Mouse (Mus musculus) olfactory bulb, adult 2 months (tissue): ENCODE measurements at regions not wholly inside any gene's neighbourhood (a gene's known extent, or its start where the extent isn't known, plus 50 kb on each side); places are given as distances from the start of the nearest gene placed in this dataset.

Experiments
- H3K27ac ChIP-seq: fragments of 200-500 bp; 2 replicates; pipeline ENCODE4 v1.5.1; 2012; ENCODE audit warnings: low read depth, low read length; ENCODE audit not compliant: insufficient read depth
- H3K4me1 ChIP-seq: fragments of 200-500 bp; 2 replicates; pipeline ENCODE4 v1.6.1; 2012; ENCODE audit warnings: low read length; ENCODE audit not compliant: control insufficient read depth, insufficient read depth
- H3K4me3 ChIP-seq: fragments of 200-500 bp; 2 replicates; pipeline ENCODE4 v1.5.1; 2012; ENCODE audit warnings: mild to moderate bottlenecking, low read depth, low read length, moderate library complexity; ENCODE audit not compliant: insufficient read depth
- CTCF ChIP-seq: fragments of 200-500 bp; IDR thresholded peaks from 2 replicates; pipeline ENCODE4 v1.5.1; 2012; ENCODE audit warnings: low read depth, mild to moderate bottlenecking, low read length, moderate library complexity; ENCODE audit not compliant: insufficient read depth
- POLR2A ChIP-seq: fragments of 200-500 bp; IDR thresholded peaks from 2 replicates; pipeline ENCODE4 v1.6.1; 2012; ENCODE audit warnings: mild to moderate bottlenecking, low read depth, low read length, moderate library complexity; ENCODE audit not compliant: insufficient read depth
- WGBS: fragments of 180-500 bp; shearing (Covaris S2); methylation state at CpG from one replicate; pipeline ENCODE4 v1.1.7; 2018; 5-methylcytosine and 5-hydroxymethylcytosine counted together

DNA sequence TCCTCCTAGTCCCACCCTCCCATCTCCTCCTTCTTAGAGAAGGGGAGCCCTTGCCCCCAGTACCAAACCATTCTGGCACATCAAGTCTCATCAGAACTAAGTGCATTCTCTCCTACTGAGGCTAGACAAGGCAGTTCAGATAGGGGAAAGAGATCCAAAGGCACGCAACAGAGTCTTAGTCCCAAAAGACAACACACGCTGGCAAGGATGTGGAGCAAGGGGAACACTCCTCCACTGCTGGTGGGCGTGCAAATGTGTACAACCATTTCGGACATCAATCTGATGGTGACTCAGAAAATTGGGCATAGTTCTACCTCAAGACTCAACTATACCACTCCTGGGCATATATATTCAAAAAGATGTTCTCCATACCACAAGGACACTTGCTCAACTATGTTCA is 506.7 kb upstream of the Mgmt start:
- H3K4me3 ChIP-seq, result no peak overlapping the region
- no peaks in the 10 kb centered on the region for H3K4me1 ChIP-seq
- TF ChIP-seq CTCF, result no peak
- no peak for TF ChIP-seq POLR2A
- 96% methylated on average over 4 of the region's 4 CpGs for WGBS
- no peak overlapping the region for H3K27ac ChIP-seq

DNA sequence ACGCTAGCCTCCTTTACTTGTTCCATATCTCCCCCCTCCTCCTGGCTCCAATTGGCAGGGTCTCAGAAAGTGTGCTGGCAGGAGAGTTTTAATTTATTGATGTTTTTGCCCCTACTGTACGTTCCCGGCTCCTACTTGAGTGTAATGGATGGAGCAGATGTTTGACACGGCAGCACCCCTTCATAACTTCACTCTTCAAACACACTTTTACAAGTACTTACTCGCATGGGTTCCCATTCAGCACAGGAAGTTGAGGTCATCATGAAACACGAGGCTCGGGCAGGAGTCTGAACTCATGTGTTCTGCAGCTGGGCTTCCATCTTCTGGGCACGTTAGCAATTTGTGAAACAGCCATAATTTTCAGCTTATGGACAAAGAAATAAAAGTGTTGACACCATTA is 504.3 kb upstream of the Mgmt start:
- Histone ChIP-seq H3K4me3 (no peak overlapping the region), H3K27ac (no peak overlapping the region), H3K4me1 (no peaks in the 10 kb centered on the region)
- 64% methylated on average over 8 of the region's 8 CpGs for WGBS
- TF ChIP-seq CTCF, result no peak
- no peak for TF ChIP-seq POLR2A

DNA sequence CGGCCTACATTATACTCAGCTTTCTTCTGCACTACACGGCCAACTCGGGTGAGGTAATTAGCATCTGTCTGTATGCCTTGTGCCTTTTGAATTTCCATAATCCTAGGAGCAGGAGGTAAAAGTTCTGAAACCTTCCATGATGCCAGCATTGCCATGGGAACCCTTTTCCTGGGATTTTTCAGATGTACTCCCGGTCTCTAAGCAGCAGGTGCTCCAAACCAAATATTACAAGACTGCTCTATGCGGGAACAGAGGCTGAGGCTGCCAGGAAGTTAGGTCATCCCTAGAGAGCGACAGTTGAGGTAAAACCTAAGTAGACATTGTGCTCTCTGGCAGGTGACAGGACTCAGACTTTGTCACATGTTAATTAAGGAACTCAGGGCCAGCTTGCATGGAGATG is 501.0 kb upstream of the Mgmt start:
- WGBS, result 65% methylated on average over 6 of the region's 6 CpGs
- H3K27ac ChIP-seq, result no peak overlapping the region
- no peak overlapping the region for H3K4me3 ChIP-seq
- no peak for TF ChIP-seq CTCF
- TF ChIP-seq POLR2A, result no peak
- H3K4me1 ChIP-seq, result no peaks in the 10 kb centered on the region

DNA sequence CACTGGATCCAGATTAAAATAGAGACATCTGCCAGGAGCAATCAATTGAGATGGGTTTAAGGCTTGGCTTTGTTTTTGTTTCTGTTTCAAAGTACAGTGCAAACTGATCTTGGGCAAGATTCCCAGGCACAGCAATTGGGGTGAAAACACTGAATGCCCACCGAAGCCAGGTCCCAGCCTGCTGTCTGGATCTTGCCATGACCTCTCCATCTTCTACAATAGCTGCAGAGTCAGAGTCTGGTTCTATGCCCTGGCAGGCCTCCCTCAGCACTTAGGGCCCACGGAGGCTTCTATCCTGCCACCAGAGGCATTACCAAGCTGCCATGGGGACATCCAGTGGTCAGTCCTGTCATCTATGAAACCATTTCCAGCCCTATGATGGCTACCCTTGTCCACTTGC is 498.6 kb upstream of the Mgmt start:
- Histone ChIP-seq H3K4me3 (no peak overlapping the region), H3K27ac (no peak overlapping the region), H3K4me1 (no peaks in the 10 kb centered on the region)
- TF ChIP-seq POLR2A (no peak), CTCF (no peak)
- 27% methylated on average over 2 of the region's 2 CpGs for WGBS

DNA sequence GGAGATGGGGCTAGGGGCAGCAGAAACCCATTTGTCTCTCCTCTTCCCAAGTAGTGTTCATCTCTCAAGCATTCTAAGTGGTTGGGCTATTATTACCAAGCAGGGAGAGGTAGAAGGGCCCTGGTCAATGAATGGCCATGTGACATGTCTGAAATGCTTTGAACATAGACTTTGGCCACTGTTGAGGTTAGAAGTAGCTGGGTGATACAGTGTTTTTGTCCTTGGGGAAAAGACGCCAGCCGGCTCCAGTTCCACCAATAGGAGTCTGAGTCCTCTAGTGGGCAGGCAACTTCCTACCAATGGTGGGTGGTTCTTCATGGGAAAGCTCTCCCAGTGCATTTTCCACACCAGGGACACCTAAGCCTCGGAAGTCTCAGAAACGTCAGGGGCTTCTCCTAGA is 497.3 kb upstream of the Mgmt start:
- Histone ChIP-seq H3K27ac (no peak overlapping the region), H3K4me1 (no peaks in the 10 kb centered on the region), H3K4me3 (no peak overlapping the region)
- TF ChIP-seq CTCF (no peak), POLR2A (no peak)
- 94% methylated on average over 4 of the region's 4 CpGs for WGBS

DNA sequence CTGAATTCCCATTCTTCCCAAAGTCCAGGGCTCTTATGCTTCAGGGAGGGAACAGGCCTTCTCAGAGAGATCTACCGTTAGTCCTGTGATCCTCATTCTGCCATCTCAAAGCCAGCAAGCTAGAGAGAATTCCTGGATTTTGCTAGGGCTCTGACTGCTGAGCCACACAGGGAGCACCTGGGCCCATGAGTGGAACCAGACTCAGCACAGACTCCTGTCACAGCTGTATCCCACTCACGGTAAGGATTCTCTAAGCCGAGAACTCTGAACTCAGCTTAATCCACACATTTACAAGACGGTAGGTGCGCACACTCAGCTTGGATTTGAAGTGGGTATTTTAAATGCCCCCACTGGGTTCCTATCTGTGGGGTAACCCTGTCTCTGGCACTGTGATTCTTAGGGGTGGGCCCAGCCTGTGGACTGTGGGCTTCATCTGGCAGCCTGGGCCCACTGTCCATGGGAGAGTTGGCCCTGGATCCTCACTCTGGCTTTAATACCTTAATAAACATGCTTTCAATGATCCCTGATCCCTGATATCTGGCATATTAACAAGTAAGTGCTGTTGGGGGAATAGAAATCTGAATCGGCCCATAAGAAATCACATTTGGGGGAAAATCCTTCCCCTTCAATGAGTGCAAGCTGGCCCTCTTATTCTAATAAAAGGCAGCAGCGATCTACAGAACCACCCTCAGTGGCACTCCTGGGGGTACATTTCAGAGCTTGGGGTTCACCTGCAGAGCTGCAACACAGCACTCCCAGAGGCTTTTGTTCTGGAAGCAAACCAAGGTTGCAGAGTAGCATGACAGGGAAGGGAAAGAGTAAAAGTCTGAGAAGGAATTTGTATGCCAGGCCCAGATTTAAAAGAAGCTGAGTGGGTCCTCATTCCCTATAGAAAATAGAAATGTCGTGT is 491.5 kb upstream of the Mgmt start:
- Histone ChIP-seq H3K4me3 (no peak overlapping the region), H3K4me1 (no peaks in the 10 kb centered on the region), H3K27ac (no peak overlapping the region)
- 94% methylated on average over 8 of the region's 8 CpGs for WGBS
- TF ChIP-seq POLR2A (no peak), CTCF (no peak)

DNA sequence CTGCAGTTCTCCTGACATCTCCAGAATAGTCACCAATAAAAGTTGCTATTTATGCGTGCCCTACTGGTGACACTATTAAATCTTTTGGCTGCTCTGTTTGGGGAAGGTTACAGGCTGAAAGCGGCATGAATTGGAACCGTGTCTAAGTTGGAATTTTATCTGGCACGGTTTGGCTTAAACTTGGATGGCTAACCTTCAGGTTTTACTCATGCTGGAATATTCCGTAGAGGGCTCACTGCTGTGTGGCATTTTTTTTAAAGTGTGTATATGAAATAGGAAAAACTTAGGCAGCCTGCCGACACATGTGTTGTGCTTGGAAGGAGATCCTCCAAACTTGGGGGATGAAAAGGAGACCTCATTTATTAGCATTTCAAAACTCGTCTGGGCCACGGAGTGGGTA is 489.0 kb upstream of the Mgmt start:
- 54% methylated on average over 8 of the region's 8 CpGs for WGBS
- no peak overlapping the region for H3K4me3 ChIP-seq
- no peak overlapping the region for H3K27ac ChIP-seq
- H3K4me1 ChIP-seq, result no peaks in the 10 kb centered on the region
- TF ChIP-seq CTCF, result no peak

DNA sequence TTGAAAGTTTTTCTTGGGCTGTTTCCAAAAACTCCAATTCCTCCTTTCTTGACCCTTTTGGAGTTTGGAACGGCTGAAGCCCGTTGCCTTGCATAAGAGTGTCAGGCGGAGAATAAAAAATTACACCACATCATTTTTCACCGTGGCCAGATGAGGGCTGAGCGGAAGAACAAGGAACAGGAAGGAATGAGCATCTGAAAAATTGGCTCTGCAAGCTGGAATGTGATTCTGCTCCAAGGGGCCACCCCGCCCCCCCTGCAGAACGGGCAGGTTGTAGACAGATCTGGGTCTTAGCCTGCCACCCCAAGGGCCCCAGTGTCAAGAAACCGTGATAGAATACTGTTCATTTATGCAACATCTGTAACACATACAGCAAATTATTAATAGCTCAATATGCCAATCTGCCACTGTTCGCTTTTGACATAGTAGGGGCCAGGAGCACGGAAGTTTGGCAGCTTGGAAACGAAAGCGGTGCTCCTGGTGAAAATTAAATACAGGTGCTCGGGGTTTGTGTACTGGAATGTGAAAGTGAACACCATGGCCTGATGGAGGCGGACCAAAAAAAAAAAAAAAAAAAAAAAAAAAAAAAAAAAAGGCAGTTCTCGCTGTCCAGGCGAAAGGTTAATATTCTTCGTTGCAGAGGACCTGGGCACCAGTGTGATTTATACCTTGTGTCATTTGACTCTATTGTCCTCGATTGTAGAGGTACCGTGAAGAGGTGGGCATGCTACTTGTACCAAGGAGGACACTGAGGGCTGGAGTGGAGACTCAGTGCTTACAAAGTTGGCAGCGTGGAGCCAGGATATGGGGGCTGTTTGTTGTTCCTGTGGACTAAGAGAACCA is 487.9 kb upstream of the Mgmt start:
- no peak overlapping the region for H3K27ac ChIP-seq
- TF ChIP-seq POLR2A, result no peak
- TF ChIP-seq CTCF, result no peak
- H3K4me1 ChIP-seq, result no peaks in the 10 kb centered on the region
- WGBS, result 68% methylated on average over 20 of the region's 20 CpGs
- no peak overlapping the region for H3K4me3 ChIP-seq

DNA sequence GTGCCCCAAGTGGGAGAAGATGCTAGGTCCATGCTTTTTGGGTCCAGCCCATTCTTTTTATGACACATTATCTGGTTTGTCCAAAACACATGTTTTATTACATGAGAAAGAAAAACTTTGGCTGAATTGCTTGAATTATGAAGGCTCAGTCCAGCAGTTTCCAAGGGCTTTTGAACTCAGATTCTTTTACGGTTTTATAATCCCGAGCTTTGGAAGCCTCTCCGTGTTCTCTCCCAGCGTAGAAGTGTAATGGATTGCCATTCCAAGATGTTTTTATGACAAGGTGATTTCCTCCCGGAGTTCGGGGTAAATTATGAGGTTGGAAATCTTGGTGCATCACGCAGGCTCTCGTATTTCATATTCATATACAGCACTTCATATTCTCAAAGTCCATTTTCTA is 479.6 kb upstream of the Mgmt start:
- 94% methylated on average over 8 of the region's 8 CpGs for WGBS
- TF ChIP-seq CTCF, result no peak
- TF ChIP-seq POLR2A, result no peak
- Histone ChIP-seq H3K4me3 (no peak overlapping the region), H3K27ac (no peak overlapping the region), H3K4me1 (no peaks in the 10 kb centered on the region)
